Mouse (Mus musculus) E14TG2a.4 (cell line): ENCODE data around the gene Tmem265.

Source experiments
- CTCF ChIP-seq: conservative IDR thresholded peaks from 2 replicates; pipeline ENCODE4 v1.5.1; 2014; ENCODE audit warnings: low read length
- NANOG ChIP-seq: IDR thresholded peaks from 2 replicates; pipeline ENCODE4 v1.6.1; 2014; ENCODE audit warnings: borderline replicate concordance, low read length, mixed read lengths
- POU5F1 ChIP-seq: IDR thresholded peaks from 2 replicates; pipeline ENCODE4 v1.6.1; 2014; ENCODE audit warnings: low read length, borderline replicate concordance

DNA sequence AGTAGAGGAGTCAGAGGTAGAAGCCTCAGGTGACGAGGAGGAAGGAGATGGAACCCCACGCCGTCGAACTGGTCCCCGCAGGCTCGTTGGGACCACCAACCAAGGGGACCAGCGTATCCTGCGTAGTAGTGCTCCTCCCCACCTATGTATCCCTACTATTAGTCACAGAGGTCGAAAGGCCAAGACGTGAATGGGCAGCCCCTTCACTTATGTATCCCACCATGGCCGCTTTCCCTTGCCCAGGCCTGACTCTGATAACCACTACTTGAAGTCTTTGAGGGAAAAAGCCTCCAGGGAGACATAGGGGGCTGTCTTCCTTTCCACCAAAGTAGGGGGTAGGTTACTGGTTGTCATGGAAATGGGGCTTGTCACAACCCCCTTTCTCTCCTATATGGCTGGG lies 610 bp upstream of the Tmem265 start:
- no peak for TF ChIP-seq CTCF
- TF ChIP-seq POU5F1, result no peak
- no peak for TF ChIP-seq NANOG
